ENCODE assay signal across 20 mouse cellular contexts in the genomic region with DNA sequence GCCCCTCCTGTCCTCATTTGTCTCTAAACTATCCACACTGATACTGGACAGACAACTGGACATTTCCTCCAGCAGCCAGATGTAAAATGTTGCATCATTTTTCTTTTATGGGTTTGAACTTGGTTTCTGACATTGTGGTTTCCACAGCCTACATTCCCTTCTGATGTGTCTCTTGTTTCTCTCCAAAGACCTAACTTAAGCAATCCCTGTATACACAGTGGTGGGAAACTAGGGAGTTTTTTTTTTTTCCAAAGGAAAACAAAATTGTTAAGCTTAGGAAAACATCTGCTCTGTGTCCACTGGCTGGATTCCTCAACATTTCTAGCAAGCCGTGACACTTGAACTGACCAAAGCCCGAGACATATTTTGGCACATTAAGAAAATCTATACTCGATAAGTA. TPM values are rescaled to one million over a fixed set of nuclear protein-coding genes. Genes with fewer than 3 reads are reported as not detected.
DNase-seq lines count a peak whose midpoint lies in the region; ATAC-seq and TF ChIP-seq lines count a peak whose summit lies in the region.
"Had no signal": no experiment of that assay in that cellular context is flagged by ENCODE, and none has a peak within 500 bp of the region (broad histone marks: within the 10 kb centered on the region; RNA-seq: fewer than 3 reads in every experiment).

No protein-coding gene starts in this region.

- no peak overlapping the region for H3K9ac ChIP-seq in liver, adult 2 months (ENCODE audit: low read depth, low read length)
- H3K9ac ChIP-seq: embryonic facial prominence, embryonic 12.5 days; heart, embryonic 12.5 days; liver, embryonic 15.5 days had no signal

- H3K36me3 ChIP-seq in liver, adult 2 months (ENCODE audit: control insufficient read depth, insufficient read depth, low read length): no peaks in the 10 kb centered on the region
- H3K36me3 ChIP-seq in limb, embryonic 10.5 days: no peaks in the 10 kb centered on the region
- H3K36me3 ChIP-seq: embryonic facial prominence, embryonic 12.5 days; heart, embryonic 12.5 days; liver, embryonic 15.5 days had no signal

- no peaks in the 10 kb centered on the region for H3K79me2 ChIP-seq in liver, adult 2 months (ENCODE audit: control insufficient read depth, insufficient read depth, low read length)

- POLR2A ChIA-PET in Patski (lab: Charles Lee): no interaction called here

- no peak overlapping the region for H3K4me3 ChIP-seq in gastrocnemius, adult 2 months
- no peak overlapping the region for H3K4me3 ChIP-seq in liver, adult 2 months (ENCODE audit: insufficient read depth, low read depth, low read length)
- no peak overlapping the region for H3K4me3 ChIP-seq in limb, embryonic 10.5 days
- H3K4me3 ChIP-seq: embryonic facial prominence, embryonic 12.5 days; heart, embryonic 12.5 days; liver, embryonic 15.5 days had no signal

- no peaks in the 10 kb centered on the region for H3K27me3 ChIP-seq in liver, adult 2 months (ENCODE audit: control insufficient read depth, insufficient read depth, low read length)
- peaks cover 2% of the 10 kb centered on the region for H3K27me3 ChIP-seq in Patski
- H3K27me3 ChIP-seq in limb, embryonic 10.5 days (ENCODE audit: low read depth, poor library complexity, severe bottlenecking): no peaks in the 10 kb centered on the region
- H3K27me3 ChIP-seq: embryonic facial prominence, embryonic 12.5 days; heart, embryonic 12.5 days; liver, embryonic 15.5 days had no signal

- TF ChIP-seq POLR2A in liver, adult 2 months (IDR thresholded peaks at IDR 0.05; ENCODE audit: extremely low read depth, insufficient read depth, low read length): no peak

- peak overlapping the region; percentile 64 for H3K27ac ChIP-seq in gastrocnemius, adult 2 months
- no peak overlapping the region for H3K27ac ChIP-seq in liver, adult 2 months (replicated peaks; ENCODE audit: insufficient read depth, low read depth, low read length)
- no peak overlapping the region for H3K27ac ChIP-seq in limb, embryonic 10.5 days
- H3K27ac ChIP-seq: embryonic facial prominence, embryonic 12.5 days; liver, embryonic 15.5 days had no signal

- in situ Hi-C loops in Patski (cut with MboI; ENCODE audit: low pct_unique_long_range_greater_than_20kb): no loop called here

- no peak for TF ChIP-seq CTCF in gastrocnemius, adult 2 months (IDR thresholded peaks at IDR 0.05)
- no peak for TF ChIP-seq CTCF in liver, adult 2 months (IDR thresholded peaks at IDR 0.05; ENCODE audit: low read depth, low read length)
- TF ChIP-seq CTCF in Patski (IDR thresholded peaks at IDR 0.05): no peak

- CTCF ChIA-PET in Patski (lab: Charles Lee): no interaction called here

- peaks cover 3% of the 10 kb centered on the region for H3K4me1 ChIP-seq in liver, adult 2 months (ENCODE audit: control insufficient read depth, insufficient read depth, low read length)
- no peaks in the 10 kb centered on the region for H3K4me1 ChIP-seq in limb, embryonic 10.5 days
- H3K4me1 ChIP-seq: embryonic facial prominence, embryonic 12.5 days; heart, embryonic 12.5 days had no signal

- WGBS in liver, adult 2 months: 27% methylated on average over 3 of the region's 3 CpGs
- 91% methylated on average over 3 of the region's 3 CpGs for WGBS in limb, embryonic 10.5 days

- peak; percentile 17 for ATAC-seq in Patski
- no peak for ATAC-seq in granulocyte monocyte progenitor cell, adult 5-6 weeks (replicated peaks; ENCODE audit: poor library complexity, severe bottlenecking)
- ATAC-seq: forebrain, embryonic 14.5 days; inflammation-experienced regulatory T-cells, adult 6 months had no signal

- no peak for DNase-seq in gastrocnemius, adult 2 months
- no peak for DNase-seq in gastrocnemius, postnatal 14 days
- peak; percentile 17 for DNase-seq in liver, adult 2 months (ENCODE audit: extremely low read depth, low read depth, low spot score)
- no peak for DNase-seq in liver
- no peak for DNase-seq in Patski (ENCODE audit: low read depth, low spot score)
- peak; percentile 5 for DNase-seq in limb, embryonic 10.5 days (ENCODE audit: low spot score)
- DNase-seq in thymus, postnatal 4 days: no peak
- DNase-seq: adrenal gland, adult 2 months; cerebellum, adult 18-20 months; right cerebral cortex, adult 18-20 months; thymus, postnatal 36 days had no signal

- H3K9me3 ChIP-seq in limb, embryonic 10.5 days (replicated peaks): no peaks in the 10 kb centered on the region
- H3K9me3 ChIP-seq: embryonic facial prominence, embryonic 12.5 days; heart, embryonic 12.5 days; liver, embryonic 15.5 days had no signal

- intact Hi-C loops in gastrocnemius, adult 2 months (cut with DNase I): no loop called here
- intact Hi-C loops in gastrocnemius, postnatal 14 days (cut with DNase I; ENCODE audit: low total_unique reads): no loop called here

RNA-seq across cellular contexts. Expression of gene 1700012B07Rik, which starts 10.4 kb away (rescaled TPM):
- not detected for total RNA-seq in gastrocnemius, adult 2 months (2021)
- not detected for total RNA-seq in gastrocnemius, postnatal 14 days (2021)
- total RNA-seq in liver, adult 2 months (2014; rRNA removed): not detected in 2 replicates
- not detected in 2 replicates for polyA plus RNA-seq in liver, adult 2 months (2012; rRNA removed)
- not detected for polyA plus RNA-seq in Patski (2021)
- not detected in 2 replicates for polyA plus RNA-seq in limb, embryonic 10.5 days (2016; fragmentation: Nextera tagmentation; extraction: Ambion mirVana)
- not detected in 2 replicates for total RNA-seq in granulocyte monocyte progenitor cell, adult 5-6 weeks (2014; fragmentation: Nextera tagmentation)
- not detected in 2 replicates for total RNA-seq in granulocyte monocyte progenitor cell, adult 5-6 weeks (2017)
- total RNA-seq: adrenal gland, adult 2 months; neutrophil, adult 5-6 weeks had no signal
- polyA plus RNA-seq: adrenal gland, adult 2 months; embryonic facial prominence, embryonic 12.5 days; forebrain, embryonic 14.5 days; heart, embryonic 12.5 days; hindbrain, embryonic 11.5 days; limb, embryonic 11.5 days; liver, embryonic 15.5 days had no signal

Comparison
In these comparisons a context has a peak if more than half of its experiments do, and no peak if none do; other contexts are left out.
1. DNase-seq: peak in liver, adult 2 months (single experiment) and limb, embryonic 10.5 days (single experiment); none in gastrocnemius, adult 2 months (single experiment), gastrocnemius, postnatal 14 days (single experiment), liver (single experiment), Patski (single experiment) and thymus, postnatal 4 days (single experiment).